Mouse (Mus musculus): ENCODE data around the gene Tex2.

Gene Tex2

DNA sequence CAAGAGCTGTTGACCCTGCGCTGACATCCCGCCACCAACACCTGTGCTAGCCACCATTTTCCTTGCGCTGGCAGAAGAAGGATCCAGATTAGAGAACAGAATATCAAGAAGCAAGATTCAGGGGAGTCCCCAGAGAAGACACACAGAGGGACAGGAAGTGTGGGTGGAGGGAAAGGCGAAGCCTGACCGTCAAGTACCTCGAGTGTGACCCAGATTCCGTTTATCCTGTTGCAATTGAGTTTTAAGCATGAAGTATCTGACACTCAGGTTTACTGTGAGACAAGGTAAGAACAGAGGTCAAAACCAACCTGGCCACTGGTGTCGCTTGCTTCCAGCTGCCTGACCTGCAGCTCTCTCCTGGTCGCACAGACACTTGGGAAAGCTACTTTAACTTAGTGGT, 68.3 kb downstream of the Tex2 start:
- no peak for DNase-seq (ENCODE audit: low read depth, low spot score)

DNA sequence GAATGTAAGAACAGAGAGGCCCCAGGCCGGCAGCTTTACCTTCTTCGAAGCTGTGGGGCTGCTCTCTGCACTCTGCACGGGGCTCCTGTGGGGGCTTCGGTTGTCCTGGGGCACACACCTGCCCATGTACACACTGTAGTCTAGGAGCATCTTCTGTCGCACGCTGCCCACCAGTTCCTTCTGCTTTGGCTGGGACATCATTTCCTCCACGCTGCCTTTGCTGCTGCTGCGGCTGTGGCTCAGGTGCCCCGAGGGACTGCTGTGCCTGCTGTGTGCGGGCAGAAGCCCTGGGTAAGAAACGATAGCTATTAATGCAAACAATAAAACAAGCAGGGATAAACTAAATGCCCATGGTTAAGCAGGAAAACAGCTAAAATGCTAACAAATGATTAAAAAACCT, 69.1 kb downstream of the Tex2 start:
- DNase-seq (ENCODE audit: low read depth, low spot score) = no peak

DNA sequence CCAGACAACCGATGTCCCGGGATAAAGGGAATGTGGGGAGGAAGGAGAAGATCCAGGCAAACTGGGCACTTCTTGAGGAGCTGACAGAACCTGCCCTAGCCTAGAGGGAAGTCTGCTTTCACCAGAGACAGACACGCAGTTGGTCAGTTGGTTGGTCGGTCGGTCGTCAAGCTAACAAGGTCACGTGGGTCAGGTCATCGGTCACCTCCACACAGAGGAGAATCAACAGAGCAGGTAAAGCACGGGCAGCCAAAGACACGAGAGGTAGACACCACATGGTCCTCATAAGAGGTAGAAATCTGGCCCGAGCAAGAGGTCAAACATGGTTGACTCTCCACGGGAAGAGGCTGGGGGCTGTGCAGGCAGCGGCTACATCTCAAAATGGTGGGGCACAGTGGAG, 70.2 kb downstream of the Tex2 start:
- DNase-seq (ENCODE audit: low read depth, low spot score) = no peak

DNA sequence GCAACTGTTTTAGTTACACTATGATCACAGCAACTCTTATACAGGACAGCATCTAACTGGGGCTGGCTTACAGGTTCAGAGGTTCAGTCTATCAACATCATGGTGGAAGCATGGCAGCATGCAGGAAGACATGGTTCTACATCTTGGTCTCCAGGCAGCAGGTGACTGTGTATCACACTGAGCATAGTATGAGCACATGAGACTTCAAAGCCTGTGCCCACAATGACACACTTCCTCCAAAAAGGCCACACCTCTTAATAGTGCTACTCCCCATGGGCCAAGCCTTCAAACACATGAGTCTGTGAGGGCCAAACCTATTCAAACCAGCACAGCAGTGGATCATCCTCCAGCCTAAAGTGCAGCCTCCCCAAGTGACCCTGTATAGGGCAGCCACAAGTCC, 70.8 kb downstream of the Tex2 start:
- no peak for DNase-seq (ENCODE audit: low read depth, low spot score)

DNA sequence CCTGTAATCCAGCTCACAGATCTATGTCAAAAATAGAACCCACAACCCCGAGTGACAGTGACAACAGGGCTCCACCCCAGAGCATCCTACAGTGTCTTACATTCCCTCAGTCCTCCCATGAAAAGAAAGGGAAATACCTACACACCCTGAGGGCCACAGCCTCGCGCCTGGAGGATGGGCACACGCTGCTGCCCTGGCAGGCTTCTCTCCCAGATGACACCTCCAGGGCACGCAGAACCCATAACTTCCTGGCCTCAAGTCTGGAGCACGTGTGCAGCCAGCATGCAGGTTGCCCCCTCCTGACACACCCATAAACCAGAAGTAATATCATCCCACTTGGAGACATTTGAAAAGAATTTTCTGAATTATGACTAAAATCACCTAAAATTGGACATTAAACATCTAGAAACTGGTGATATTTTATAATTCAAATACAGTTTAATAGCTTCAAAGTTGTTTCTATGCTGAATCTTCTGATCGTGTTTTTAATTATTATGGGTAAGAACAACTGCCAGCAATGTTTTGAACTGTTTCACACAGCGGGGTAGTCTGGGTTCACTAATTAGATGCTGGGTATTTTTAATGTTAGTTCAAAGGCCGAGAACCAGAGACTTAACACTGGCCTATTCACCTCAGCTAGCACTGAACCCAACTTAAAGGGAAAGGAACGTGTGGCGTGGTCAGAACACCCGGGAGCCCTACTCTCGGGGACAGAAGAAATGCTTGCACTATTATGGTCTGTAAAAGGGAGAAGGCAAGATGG, 72.5 kb downstream of the Tex2 start:
- DNase-seq (ENCODE audit: low read depth, low spot score) = no peak

DNA sequence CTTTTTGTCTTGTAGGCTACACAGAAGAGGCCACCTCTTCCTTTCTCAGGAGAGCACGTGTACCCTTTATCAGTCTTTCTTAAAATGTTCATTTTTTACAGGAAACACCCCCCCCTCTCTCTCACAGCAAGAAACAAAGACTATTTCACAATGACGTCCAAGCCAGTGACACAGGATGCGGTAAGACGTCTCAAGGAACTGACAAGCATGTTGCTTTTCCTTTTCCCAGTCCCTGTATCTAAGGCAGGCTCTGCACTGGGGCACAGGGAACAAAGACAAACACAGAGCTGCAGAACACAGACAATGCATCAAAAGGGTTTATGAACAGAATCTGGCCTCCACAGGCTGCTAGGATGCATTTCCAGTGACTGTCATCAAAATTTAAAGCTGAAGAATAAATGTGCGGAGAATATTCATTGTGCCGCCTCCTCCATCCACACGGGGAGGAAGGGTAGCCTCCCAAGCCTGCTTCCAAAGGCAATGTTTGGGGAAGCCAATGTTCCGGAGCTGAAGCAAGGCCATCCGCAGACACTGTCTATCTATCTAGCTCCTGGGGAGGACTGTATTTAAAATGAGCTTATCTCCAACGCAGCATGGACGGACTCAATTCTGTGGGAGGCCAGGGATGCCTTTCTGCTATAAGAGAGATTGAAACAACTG, 76.8 kb downstream of the Tex2 start:
- no peak for DNase-seq (ENCODE audit: low read depth, low spot score)

DNA sequence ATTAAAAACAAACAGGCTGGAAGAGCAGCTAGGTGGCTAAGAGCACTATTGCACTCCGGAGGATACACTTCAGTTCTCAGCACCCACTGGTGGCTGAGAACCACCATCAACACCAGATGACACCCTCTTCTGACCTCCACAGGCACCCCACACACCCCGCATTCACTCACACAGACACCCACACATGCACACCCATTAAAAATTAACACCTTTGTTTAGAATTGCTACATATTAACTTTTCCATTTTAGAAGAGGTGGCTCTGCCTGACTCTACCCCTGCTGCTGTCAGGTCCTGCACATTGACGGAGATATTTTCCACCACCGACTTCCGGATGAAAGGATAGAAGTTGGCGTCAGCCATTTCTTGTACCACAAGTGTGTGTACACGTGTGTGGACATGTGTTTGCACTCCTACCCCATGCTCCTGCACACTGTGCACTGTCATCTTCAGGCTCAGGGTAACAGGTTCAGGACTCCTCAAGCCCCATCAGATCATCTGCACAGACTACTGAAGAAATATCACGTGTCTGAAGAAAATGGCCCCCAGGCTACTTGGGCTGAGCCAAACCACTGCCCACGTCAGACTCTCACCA, 77.5 kb downstream of the Tex2 start:
- no peak for DNase-seq (ENCODE audit: low read depth, low spot score)

DNA sequence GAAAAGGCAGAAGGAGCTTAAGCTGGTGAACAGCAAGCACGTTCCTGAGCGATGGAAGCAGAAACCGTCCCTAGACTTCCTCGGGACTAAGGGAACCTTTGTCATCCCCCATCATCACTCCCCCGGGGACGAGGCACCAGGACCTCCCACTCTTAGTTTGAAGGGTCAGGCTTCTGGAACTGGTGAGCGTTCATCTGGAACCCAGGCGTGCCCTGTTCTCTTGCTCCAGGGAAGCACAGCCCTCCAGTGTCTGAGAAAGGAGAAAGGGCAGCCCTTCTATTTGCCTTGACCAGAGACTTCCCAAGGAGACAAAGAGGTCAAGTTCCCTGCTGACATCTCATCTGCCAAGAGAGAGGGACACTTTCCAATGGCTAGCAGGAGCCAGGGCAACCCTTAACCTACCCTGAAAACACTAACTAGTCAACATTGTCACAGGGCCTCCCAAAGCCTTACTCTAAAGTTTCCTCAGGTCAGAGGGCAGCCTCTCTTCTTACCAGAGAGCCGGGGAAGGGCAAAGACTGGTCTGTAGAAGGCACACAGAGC, 80.9 kb downstream of the Tex2 start:
- no peak for DNase-seq (ENCODE audit: low read depth, low spot score)

DNA sequence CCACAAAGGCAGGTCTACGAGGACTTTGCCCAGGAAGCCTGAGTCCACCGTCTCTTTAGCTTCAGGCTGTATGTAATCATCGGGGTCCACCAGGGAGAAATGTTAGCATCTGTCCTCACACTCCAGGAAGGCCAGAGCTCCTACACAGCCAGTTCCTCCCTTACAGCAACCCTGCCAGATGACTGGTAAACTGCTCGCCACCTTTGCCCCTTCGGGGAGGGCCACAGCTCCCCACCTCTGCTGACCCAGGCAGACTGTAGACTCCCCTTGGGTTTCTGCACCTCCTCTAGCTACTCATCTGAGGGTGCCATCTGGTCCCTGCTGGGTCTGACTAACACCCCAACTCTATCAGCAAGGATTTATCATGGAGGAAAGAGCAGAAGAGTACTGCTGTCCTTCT, 83.4 kb downstream of the Tex2 start:
- no peak for DNase-seq (ENCODE audit: low read depth, low spot score)

DNA sequence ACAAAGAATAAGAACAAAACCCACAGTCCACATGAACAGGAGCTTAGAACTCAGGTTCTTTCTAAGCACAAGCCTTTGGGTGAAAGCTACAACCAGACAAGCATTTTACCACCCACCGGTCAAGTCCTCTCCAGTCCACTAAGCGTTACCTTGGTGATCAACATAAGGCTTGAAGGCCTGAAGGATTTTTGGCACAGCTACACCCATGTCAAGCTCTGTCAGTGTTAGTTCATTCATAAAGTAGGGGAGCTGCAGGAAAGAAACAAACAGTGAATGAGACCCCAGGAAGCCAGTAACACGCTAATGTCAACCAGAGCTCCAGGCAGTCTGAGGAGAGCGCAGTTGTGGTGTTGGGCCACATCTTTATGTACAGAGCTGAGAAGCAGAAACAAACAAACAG, 84.1 kb downstream of the Tex2 start:
- no peak for DNase-seq (ENCODE audit: low read depth, low spot score)

DNA sequence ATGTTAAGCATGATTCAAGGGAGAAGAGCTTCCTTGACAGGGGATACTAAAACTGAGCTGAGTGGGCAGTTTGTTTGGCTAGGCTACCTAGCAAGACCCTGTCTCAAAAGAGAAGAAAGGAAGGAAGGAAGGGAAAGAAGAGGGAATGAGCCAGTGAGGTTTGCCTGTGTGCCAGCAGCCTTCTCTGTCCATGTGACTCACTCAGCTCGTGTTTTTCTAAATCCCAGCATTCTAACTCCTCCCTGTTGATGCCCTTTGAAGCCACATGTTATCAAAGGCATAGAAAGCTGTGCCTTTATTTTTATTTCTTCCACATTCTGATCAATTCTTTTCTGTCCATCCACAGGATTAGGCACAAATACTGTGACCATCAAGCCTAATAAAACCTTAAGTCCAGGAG, 85.3 kb downstream of the Tex2 start:
- no peak for DNase-seq (ENCODE audit: low read depth, low spot score)

DNA sequence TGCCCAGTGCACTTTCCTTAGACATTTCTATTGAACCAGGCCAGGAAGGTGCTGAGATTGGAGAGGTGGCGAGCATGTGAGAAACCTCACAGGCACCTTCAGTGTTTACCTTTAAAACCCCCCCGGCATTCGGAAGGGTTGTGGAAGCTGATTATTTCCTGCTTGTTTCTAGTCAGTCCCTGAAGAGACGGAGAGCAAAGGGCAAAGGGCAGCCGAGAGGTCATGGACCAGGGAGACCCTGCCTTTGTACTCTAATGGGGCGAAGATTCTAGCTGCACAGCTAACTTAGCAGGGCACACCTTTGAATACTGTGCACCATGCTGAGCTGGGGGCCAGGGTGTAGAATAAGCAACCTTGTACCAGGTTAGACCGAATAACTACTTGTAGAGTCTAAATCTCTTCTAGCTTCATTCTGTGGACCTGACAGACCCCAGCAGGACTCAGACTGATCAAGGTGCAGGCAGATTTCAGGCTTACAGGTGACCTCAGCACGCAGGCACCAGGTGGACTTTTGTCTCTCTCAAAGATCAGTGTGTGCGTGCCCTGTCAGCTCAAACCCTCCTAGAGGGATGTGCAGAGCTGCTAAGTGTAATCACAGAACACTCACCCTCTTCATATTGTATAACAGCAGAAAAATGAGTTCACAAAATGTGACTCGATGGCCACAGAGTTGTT, 85.9 kb downstream of the Tex2 start:
- DNase-seq (ENCODE audit: low read depth, low spot score) = no peak

DNA sequence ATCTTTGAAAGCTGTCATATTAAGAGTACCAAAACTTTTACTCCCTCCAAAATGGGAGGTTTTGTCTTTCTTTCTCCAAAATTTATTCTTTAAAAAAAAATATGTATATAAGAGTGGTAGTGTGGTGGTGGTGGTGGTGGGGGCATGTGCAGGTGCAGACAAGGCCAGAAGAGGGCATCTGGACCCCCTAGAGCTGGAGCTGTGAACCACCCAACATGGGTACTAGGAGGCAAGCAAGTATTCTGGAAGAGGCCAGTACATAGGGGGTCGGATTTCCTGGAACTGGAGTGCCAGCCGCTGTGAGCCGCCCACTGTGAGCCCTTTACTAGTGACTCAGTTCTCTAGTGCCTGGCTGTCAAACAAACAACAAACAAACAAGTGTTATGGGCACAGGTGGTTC, 90.7 kb downstream of the Tex2 start:
- DNase-seq (ENCODE audit: low read depth, low spot score) = no peak

DNA sequence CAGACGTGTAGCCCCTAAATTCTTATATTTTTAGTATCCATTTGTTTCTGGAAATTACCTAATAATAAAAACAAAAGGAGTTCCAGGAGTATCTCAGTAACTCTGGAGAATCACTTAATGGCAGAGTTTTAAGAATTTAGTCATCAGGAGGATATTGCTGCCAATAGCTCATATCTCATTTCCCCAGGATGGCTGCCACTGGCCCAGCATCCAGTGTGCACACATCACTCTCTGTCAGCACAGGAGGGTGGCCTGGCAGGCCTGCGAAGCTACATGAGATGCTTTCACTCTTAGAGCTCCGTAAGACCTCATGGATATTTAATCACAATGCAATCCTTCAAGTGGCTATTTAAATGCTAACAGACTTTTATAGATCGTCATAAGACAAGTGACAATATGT, 91.6 kb downstream of the Tex2 start:
- DNase-seq (ENCODE audit: low read depth, low spot score) = no peak

DNA sequence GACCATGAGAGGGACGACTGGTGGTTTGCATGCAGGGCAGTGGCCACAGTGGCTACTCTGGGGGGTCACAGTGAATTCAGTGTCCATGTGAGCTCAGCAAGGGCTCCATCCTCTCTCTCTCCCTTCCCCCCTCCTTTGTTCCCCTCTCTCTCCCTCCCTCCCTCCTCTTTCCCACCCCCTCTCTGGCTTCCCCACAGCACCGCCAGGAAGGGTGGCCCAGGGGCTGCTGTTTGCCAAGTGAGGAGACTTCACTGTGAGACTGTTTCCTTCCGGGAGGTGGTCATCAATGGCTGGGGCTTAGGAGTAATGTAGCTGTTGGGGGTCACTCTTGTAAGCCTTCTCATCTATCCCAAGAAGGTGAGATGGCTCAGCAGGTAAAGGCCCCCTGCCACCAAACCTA, 92.8 kb downstream of the Tex2 start:
- no peak for DNase-seq (ENCODE audit: low read depth, low spot score)

DNA sequence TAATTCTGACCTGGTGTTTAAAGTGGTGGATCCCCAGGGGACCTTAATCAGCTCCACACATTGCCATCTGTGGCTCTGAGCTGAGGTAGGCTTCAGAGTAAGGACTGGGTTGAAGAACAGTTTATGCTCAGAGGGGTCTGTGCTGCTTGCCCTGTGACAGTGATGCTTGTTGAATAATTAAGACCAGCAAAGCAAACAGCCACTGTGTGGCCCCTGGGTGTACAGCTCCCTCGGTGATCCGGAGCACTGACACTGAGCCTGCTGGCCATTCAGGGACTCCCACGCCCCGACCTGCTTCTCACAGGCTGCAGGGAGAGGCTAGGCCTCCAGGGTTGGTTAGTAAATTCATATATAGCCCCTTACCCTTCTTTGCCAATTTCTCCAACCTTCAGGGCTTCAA, 93.7 kb downstream of the Tex2 start:
- DNase-seq (ENCODE audit: low read depth, low spot score) = no peak

DNA sequence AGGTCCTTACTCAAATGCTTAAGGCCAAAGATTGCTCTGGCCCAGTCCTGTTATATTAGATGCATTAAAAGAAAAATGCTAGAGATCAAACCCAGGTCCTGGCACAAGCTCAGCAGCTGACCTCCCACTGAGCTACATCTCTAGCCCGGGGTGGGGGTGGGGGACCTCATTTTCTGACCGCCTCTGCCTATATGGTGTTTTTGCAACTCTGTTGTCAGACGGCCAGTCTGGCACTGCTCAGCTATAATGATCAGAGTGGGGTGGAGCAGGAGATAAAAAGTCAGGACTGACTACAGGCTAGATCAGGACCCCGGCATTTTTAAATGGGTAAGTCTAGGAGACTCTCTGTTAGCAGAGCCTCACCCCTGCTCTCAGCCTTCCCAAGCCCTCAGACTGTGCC, 94.8 kb downstream of the Tex2 start:
- no peak for DNase-seq (ENCODE audit: low read depth, low spot score)

DNA sequence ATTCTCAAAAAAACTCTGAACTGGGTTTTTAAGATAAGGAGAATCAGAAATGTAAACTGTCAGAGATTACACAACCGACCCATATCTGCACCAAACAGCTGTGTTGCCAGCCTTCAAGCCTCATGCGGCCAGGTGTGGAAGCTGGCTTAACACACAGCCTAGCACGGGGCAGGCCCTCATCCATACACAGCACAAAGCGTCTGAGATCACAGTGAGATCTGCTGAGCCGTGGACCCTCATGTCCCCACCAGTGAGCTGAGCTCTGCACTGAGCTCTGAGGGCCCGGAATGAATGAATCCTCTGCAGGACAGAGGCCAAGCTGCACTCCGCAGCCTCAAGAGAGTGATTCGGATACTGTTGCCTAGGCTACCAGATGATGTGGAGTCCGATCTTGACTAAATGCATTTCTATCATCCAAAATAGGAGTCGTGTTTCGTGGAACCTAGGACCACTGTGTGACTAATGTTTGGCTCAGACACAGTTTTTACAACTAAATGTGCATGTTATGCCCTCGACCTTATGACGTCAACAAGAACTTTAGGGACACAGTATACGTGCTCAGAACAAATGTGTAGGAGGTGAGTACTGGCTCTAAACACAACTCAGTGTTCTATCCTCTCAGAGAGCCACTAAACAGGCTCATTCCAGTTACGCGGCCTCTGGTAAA, 98.0 kb downstream of the Tex2 start:
- DNase-seq (ENCODE audit: low read depth, low spot score) = no peak

DNA sequence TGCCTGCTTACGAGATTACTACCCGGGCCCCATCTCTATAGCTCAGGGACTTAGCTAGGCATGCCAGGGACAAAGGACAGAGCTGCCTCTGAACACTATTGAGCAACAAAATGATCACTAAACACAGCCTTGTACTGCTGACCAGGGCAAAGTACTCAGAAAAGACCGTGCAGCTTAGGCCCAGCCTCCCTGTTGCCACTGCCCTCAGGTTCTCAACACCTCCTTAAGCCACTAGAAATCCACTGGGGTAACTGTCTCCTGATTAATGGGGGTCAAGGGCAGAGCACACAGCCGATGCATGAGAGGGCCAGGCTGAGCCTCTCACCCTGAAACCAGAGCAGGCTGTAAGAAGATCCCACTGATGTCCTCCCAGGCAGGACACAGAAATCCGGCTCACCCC, 98.8 kb downstream of the Tex2 start:
- DNase-seq (ENCODE audit: low read depth, low spot score) = no peak

DNA sequence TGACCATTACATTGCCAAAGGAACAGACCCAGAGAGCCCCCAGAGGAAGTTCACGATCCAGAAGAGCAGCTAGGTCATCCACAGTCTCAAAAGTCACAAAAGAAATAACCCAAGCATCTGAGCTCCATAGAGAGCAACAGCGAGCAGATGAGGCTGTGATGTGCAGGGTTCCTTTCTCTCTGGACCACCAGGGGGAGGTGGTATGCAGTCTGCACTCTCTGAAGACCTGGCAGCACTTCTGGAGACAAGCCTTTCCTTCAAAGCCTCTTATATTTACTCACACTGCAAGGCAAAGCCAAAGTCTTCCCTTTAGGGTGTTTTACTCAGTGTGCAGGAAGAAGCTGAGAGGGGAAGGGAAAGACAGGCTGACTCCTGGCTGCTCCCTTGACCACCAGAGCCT, 100.1 kb downstream of the Tex2 start:
- peak; percentile 56 for DNase-seq (ENCODE audit: low read depth, low spot score)

DNA sequence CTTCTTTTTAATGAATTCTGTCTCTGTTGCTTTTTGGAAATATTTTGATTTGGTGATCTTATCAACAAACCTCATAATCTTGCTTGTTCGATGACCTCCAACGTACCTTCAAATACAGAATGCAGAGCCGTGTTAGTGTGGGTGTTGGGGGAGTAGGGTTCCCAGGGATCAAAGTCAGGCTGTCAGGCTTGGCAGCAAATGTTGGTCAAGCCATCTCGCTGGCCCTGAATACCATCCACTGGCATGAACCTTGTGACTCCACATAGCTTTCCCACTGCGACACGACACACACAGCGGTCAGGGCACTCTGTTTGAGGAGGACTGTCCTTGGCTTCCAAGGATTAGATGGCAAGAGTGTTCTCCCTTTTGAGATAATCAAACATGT, 101.2 kb downstream of the Tex2 start:
- DNase-seq (ENCODE audit: low read depth, low spot score) = no peak

Measured in ZHBTc4 (cell line).